Mouse (Mus musculus) c-Kit-positive CD71-positive TER-119-positive erythroid progenitor cells, embryonic 14.5 days (primary cell): ENCODE data around the gene E2f6.
A peak's percentile ranks its signal among the peaks of the same experiment; 100 is the strongest.

Source experiments
- DNase-seq: peaks from one replicate; pipeline ENCODE4 v3.0.0-alpha.2; 2013; ENCODE audit warnings: low spot score

E2f6 gene

DNA sequence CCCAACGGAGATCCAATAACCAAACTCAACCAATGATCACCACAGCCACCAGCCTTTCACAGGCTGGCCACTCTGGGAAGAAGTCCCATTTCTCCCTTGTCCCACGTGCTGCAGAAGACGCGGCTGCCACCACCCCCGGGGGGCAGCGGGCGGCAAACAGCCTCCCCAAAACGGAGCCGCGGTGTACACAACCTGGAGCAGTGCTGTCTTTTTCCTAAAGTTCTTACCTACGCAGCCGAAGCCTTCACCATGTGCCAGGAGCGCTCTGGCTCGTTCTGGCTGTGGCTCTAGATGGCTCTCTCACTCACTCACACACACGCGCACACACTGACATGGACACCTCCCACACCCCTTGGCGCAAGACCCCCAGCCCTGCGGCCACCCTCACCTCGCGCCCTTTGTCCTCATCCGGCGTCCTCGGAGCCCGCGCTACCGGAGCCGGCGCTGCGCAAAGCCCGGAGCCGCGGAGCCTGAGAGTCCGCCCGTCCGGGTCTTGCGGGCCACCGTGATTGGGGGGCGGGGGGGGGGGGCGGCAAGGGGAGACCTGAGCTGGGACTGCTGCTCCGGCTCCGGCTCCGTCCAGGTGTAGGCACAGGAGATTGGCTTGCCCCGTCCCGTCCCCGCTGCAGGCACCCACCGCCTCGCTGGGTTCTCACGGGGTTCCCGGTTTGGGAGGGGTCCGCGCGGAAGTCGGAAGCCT is 10.4 kb upstream of the E2f6 start, which contains the start of gene Greb1:
Gene Greb1 (minus strand): TSS at position 628 of the 700 bp plus-strand sequence.
- no peak for DNase-seq

DNA sequence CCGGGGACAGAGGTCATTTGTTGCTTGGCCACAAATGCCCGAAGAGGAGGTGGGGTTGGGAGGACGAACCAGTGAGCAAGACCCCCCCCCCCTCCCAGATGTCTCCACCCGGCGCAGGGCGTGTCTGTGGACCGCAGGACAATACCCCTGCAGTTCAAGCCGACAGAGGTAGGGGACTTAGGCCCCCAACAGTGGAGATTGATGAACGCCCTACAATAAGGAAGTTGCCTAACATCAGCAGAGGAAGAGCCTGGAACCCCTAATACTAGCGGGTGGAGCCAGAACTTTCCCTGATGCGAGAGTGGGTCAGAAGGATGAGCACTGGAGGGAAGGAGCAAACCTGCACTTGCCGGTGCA is 9.8 kb upstream of the E2f6 start:
- DNase-seq: no peak

DNA sequence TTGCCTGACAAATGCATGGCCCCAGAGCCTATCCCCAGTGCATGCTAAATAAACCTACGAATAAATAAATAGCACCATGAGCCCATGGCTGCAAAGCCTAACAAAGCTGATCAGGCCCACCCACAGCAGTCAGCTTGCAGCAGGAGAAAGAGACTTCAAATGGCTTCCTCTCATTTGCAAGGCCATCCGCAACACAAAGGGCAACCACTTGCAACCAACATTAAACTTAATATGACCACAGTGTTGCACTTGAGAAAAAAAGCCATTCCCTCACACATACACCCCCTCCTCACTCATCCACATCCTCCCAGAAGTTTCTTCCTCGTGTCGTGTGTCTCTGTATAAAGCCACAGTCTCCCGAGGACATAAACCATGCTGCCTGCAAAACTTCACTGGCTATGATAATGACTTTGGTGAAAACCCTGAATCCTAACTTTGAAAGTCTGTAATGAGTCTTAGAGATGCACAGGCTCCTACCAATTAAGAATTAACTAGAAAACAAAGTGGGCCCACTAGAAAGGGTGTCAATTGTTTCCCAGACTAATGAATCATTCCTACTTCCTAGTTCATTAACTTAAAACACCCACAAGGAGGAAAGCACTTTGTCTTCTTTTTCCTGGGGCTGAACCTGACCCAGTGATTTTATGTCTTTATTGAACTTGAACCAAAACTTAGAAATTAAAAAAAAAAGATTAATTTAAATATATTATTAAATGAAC is 7.4 kb upstream of the E2f6 start:
- no peak for DNase-seq

DNA sequence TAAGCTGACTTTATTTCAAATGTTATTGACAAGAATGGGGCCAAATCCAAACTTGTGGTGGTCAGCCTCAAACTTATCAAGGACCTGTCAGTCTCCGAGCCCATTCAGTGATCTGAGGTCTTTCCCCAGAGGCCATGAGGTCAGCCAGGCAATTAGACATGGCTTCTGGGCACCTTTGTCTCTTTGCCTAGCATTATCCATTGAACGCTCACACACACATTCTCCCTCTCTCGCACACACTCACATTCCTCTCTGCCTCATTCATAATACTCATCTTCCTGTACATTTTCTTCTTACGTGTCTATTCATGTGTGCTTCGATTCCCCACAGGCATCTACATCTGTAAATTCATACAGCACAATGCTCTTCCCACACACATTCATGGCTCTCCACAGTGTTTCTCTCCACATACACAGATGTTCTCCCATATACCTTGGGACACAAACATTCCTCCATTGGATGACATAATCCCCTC is 6.8 kb upstream of the E2f6 start:
- DNase-seq: no peak

DNA sequence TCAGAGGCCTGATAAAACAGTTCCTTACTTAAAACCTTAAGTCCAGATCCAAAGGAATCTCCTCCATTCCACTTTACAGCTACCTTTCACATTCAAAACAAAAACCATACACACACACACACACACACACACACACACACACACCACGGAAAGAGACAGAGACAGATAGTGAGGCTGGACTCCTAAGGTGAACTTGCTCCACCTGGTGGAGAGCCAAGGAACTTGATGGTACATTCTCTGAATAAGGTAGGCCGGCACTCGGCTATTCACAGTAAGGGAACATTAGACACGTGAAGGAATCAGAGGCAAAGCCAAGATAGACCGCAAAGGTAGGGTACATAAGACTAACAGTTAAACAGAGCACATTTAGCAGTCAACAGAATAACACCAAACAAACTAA is 5.3 kb upstream of the E2f6 start:
- peak; percentile 46 for DNase-seq

DNA sequence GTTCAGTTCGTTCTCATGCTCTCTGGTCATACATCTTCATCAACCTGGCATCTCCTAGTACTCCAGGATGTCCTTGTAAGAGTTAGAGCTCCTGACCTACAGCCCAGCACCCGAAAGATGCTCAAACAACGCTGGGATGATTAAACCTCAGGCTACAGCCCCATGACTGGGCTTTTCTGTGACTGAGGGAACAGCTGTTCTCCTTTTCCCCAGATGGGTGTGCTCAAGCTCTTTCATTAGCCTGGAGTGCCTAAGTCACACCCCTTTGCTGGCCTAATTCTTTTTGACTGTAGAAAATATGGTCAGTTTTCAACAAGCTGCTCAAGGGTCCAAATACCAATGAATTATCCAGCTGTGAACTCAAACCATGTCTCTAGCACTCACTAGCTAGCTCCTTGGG is 2.7 kb upstream of the E2f6 start:
- DNase-seq: no peak

DNA sequence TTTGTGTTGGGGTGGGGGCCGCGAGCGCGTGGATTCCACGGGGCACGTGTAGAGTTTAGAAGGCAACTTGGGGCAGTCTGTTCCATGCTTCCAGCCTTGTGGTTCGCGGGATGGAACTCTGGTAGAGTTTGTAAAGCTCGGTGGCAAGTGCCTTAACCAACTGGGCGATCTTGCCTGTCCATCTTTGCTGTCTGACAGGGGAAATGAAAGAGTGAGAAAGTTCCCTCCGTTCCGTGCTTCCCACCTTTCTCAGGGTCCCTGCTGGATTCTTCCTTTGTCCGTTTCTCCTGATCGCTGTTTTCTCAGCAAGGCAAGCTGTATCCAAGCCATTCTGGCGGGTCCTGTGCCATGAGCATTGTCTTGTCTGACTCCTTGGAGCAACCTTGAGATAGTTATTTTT is 714 bp downstream of the E2f6 start:
- DNase-seq: peak; percentile 38

DNA sequence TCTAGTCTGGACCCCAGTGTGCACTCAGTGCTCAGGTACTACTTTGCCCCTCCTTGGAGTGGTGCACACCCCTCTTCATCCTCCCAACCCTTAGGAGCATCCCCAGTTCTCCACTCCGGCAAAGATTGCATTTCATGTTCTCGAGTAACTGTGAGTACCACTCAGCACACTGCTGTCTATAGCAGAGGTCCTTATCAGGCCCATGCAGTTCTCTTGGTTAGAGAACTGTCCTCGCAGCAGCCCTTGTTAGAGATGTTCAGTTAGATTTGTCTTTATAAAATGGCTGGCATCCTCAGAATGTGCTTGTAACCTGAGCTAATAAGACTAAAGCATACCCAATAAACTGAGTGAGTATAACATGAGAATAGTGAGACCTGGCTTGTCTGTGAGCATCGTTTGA is 6.4 kb downstream of the E2f6 start:
- no peak for DNase-seq

DNA sequence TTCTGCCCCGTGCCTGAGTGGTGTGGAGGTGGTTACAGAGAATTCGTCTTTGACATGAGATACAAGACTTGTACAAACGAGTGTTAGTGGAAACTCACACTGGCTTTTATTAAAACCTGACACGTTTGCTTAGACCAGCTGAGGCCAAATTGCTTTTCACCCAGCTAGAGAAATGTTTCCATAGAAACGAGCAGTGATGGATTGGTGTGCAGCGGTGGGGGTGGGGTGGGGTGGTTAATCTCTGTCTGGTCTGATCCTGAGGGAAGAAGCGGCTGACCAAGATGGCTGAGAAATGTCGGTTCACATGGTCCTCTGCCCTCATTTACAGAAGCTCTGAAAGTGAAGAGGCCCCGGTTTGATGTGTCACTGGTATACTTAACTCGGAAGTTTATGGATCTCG is 7.8 kb downstream of the E2f6 start:
- no peak for DNase-seq

DNA sequence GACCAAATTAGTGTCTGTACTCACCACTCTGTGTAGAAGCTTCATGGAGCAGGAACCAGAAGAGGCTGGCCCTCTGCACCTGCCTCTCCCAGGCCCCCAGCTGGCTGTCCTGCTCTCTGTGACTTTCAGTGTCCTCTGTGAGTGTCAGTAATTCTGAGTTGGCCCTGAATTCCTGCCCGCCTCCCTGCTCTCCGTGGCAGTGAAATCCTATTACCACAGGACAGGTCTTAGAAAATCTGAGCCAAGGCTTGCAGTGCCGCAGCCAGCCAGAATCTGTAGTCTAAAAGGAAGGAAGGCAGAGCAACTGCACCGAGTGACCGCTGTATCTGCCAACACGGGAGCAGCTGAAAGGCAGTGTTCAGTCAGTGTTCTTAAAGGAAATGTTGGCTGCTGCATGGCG is 10.0 kb downstream of the E2f6 start:
- DNase-seq: no peak

DNA sequence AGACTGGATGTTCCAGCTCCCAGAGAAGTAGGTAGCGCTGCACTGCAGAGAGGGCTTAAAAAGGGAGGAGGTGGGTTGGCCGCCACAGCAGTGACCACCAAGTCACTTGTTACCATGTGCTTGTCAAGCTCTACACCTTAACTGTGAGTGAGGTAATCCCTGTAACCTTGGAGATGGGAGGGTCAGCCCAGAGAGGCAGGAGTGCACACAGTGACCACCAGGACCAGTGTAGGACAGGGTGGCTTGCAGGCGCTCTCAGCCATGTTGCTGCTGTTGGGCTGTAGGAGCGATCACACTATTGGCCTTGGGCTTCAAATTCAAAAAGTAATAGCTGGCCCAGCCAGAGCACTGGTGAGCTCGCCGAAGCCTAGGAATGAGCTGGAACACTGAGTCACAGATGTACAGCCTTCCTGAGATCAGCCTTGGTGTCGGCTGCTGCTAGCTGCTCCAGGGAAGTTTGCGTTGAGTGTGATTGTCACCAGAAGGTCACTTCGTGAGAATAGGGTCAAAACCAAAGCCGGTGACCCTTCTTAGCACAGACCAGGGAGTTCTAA is 11.5 kb downstream of the E2f6 start:
- no peak for DNase-seq

DNA sequence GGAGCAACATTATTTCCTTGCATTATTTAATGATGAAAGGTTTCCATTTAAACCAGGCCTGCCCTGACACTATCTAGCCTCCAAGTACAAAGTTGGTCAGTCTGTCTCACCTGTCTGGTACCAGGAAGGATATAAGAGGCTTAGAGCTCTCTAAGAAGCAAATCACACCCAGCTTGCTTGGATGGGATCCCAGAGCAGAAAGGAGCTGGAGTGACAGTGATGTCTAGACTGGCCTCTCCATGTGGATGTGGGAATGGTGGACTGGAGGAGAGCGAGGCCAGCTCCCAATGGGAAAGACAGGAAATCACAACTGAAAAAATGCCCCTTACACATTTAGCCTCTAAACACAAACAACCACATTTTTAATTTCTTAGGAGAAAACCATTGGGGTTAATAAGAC is 12.9 kb downstream of the E2f6 start:
- no peak for DNase-seq

DNA sequence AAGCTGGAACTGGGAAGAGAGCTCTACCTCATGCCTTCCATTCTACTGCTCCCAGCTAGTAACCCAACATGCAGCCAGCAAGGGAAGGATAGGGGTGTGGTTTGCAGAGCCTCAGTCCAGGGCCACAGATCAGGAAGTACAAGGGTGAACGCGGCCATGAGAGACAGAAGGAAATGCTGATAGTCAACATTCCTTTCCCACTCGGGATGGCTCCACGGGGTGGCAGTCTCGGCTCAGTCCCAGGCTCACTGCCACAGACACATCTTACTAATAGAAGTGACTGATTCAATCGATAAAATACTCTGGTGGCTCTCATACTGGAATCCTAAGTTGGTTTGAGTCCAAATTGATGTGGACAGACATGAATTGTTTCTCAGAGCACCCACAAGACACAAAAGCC is 17.7 kb downstream of the E2f6 start:
- DNase-seq: no peak

DNA sequence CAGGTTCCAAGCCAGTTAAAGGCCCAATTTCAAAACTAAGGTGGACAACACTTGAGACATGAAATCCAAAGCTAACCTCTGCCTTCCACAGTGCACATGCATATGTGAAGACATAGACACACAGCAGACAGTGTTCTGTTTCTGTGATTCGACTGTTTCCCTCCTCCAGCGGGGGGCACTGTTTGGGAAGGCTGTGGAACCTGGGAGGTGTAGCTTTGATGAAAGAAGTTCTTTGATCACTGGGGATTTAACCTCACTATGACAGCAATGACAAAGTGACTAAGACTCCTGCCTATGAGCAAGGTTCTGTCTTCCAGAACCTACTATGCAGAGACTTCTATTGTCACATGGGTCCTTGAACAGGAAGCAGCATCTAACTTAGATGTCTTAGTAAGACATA is 19.0 kb downstream of the E2f6 start:
- no peak for DNase-seq

DNA sequence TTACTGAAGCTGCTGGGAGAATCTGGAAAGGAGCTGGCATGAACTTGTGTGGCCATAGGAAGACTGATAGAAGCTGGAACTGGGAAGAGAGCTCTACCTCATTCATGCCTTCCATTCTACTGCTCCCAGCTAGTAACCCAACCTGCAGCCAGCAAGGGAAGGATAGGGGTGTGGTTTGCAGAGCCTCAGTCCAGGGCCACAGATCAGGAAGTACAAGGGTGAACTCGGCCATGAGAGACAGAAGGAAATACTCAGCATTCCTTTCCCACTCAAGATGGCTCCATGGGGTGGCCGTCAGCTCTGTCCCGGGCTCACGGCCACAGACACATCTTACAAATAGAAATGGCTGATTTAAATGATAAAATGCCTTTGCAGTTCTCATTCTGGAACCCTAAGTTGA is 20.3 kb downstream of the E2f6 start:
- no peak for DNase-seq

DNA sequence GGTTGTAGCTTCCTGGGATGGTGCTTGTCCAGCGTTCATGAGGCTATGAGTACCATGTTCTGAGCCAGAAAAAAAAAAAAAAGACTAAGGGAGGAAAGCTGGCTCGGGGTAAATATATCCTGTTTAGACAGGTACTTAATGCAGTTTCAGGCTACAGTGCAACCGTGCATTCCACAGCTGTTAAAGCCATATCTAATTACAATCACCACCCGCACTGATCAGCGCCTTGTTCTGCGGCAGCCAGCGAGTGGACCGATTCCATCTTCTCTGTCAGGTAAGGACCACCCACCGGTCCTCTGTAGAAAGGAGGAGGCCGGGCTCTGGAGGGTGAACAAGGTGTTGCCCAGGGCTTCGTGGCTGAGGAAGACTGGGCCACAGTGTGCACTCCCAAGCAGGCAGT is 23.9 kb downstream of the E2f6 start:
- DNase-seq: no peak

DNA sequence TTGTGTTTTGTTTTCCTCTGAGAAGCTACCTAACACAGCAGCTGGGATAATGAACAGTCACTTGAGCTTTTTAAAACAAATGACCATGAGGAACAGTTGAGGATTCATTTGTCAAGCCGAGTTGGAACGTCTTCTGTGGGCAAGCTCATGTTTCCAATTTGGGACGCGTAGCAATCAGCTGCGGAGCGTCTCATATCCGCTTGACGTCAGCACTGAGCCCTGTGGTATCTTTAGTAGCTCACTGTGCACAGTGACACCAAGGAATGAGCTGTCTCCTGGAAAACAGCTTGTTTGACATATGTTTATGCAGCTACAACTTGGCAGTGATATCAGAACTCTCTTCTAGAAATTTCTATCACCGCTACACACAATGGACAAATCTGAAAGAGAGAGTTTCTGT is 25.4 kb downstream of the E2f6 start:
- no peak for DNase-seq

DNA sequence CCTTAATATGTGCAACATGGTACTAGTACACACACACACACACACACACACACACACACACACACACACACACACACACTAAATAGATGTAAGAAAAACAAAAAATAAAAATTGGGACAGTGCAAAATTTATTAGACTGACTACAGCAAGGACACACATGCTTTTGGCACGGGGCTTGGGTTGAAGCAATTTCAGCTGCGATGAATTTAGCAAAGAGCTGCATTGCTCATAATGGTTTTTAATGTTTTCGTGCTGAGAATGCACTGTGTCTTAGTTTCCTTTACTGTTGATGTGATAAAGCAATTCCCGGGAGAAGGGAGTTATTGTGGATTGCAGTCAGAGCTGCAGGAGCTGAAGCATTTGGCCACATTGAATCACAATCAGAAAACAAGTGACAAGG is 27.0 kb downstream of the E2f6 start:
- no peak for DNase-seq

DNA sequence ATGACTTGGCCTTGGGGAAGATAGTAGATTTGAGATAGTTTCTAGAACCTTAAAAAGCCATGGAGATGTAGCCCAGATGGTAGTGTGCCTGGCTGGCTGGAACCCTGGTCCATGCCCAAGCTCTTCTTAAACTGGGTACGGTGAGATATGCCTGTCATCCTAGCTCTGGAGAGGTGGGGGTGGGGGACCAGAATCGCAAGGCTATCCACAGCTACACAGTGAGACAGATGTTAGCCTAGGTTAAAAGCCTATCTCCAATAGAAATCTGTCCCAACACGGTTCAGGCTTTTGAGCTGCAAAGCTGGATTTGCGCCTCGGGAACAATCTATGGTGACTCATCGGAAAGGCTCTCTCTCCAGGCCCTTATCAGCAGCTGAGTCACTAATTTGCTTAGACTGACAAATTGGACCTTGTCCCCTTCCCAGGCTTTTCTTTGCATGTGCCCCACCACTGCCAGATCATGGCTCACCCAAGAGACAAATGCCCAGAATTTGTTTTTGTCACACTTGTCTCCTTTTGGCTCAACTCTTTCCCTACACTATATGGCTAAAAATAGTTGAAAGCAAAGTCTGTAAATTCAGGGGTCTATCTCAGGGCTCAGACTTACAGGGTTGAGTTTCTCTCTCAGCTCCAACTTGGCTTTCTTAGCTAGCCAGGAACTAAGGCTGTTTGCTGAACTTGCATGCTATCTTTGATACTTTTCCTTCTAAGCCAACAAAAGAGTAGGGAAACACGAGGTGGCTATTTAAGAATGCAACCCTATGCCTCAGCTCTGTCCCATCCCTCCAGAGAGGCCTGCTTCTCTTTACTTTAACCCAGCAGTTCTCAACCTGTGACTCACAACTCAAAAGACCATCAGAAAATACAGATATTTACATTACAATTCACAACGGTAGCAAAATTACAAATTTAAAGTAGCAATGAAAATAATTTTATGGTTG is 30.3 kb downstream of the E2f6 start:
- DNase-seq: no peak

DNA sequence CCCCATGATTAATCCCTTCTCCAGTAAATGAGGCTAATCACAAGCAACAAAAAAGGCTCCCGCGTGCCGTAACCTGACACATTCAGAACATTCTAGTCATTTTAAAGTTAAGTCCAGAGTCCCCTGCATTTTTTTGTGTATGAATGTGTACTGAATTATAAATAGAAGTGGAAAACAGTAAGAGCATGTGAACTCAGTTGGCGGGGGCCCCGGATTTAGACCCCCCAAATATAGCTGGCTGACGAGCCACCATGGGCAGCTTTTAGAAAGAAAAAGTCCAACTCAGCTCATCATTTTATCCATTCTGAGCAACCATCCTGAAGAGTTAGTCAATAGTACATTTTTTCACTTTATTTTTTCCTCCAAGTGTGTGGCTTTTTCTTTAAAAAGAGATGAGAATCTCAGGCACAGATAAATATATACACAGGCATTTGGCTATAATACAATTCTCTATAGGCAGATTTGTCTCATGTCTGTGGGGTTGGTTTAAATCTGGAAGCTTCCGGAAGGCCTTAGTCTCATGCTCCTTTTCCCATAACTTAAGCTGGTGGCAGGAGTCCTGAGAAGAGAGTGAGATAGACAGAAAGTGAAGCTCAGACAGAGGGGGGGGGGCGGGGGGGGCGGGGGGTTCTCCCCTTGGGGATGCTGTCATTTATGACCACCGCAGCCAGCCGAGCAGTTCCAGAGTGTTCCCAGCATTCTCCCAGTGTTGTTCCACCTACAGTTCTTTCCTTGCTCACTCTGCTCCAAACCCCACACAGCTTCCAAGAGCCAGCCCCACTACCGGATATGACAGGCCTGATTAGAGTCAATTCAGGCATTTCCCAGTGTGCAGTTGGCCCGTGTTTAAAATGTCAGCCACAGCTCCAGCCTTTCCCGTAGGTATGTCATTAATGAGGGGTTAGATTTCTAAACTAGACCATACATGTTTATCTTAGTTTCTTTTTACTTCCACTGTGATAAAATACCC is 34.1 kb downstream of the E2f6 start:
- no peak for DNase-seq

DNA sequence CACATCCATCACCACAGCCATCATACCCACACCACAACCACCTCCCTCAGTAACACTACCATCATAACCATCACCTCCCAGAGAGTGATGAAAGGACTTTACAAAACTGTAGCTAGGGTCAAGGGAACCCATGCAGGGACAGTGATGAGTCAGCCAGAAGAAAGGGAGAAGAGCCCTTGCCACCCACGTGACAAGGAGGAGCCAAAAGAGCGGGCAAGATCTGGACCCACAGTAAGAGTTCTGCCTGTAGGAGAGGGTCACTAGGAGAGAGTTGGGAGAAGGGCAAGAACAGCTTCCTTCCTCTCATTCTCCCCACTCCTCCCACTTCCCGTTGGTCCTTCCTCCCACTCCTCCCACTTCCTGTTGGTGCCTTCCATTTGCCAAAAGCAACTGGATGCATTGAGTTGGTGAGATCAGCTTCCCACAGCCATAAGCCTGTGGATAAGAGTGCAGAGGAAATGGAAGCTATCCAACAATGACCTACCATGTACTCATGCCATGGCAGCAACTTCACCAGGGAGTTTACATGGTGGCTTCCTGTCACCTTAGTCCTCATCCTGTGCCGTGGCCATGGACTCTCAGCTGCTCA is 36.5 kb downstream of the E2f6 start:
- DNase-seq: no peak
